Mouse (Mus musculus) CH12.LX (cell line): ENCODE measurements at regions not wholly inside any gene's neighbourhood (a gene's known extent, or its start where the extent isn't known, plus 50 kb on each side); places are given as distances from the start of the nearest gene placed in this dataset.

Source experiments
- DNase-seq: peaks from one replicate; pipeline ENCODE4 v3.0.0-alpha.2; 2013; ENCODE audit errors: extremely low read depth
- H3K27ac ChIP-seq: 2 replicates; pipeline ENCODE4 v1.5.1; 2012; ENCODE audit warnings: low read depth, mild to moderate bottlenecking, control low read depth, moderate library complexity; ENCODE audit not compliant: insufficient read depth
- H3K27me3 ChIP-seq: replicated peaks from 2 replicates; pipeline ENCODE3; 2012; ENCODE audit warnings: inconsistent platforms
- H3K36me3 ChIP-seq, 2 experiments: replicated peaks in 1 of 2; 2 replicates each; pipeline versions ENCODE3 to v1.6.1; 2012; ENCODE audit warnings: inconsistent platforms in 1 of 2, low read length in 1 of 2, mild to moderate bottlenecking in 1 of 2, mixed read lengths in 1 of 2, moderate library complexity in 1 of 2; ENCODE audit not compliant: control insufficient read depth in 1 of 2, insufficient read depth in 1 of 2
- H3K4me1 ChIP-seq, 2 experiments: 2 replicates each; pipeline ENCODE4 v1.6.1; 2012; ENCODE audit warnings: inconsistent platforms in 1 of 2, moderate library complexity in 1 of 2; ENCODE audit not compliant: insufficient read depth in 2 of 2, control insufficient read depth in 1 of 2
- H3K4me2 ChIP-seq: 2 replicates; pipeline ENCODE4 v1.6.1; 2012; ENCODE audit warnings: low read depth, mild to moderate bottlenecking, control low read depth; ENCODE audit not compliant: poor library complexity, insufficient read depth, severe bottlenecking
- H3K4me3 ChIP-seq, 3 experiments: fragments of 150-350 bp in 1 of 3; sonication (generic) in 1 of 3; replicated peaks in 1 of 3; 2 replicates each; pipeline versions ENCODE3 to v1.5.1; 2011 to 2012; ENCODE audit warnings: low read depth in 2 of 3, low read length in 2 of 3, mild to moderate bottlenecking in 2 of 3, moderate library complexity in 2 of 3, control low read depth in 1 of 3, improper control_type of control experiment in 1 of 3, inconsistent platforms in 1 of 3, mixed read lengths in 1 of 3; ENCODE audit not compliant: poor library complexity in 1 of 3
- H3K79me2 ChIP-seq: replicated peaks from 2 replicates; pipeline ENCODE4 v1.6.1; 2012; ENCODE audit warnings: mild to moderate bottlenecking, moderate library complexity; ENCODE audit not compliant: control insufficient read depth, poor library complexity, insufficient read depth, severe bottlenecking; ENCODE audit errors: extremely low read depth
- H3K9ac ChIP-seq: 2 replicates; pipeline ENCODE4 v1.6.1; 2012; ENCODE audit warnings: low read depth, mild to moderate bottlenecking, control low read depth, moderate library complexity; ENCODE audit not compliant: insufficient read depth
- H3K9me3 ChIP-seq: replicated peaks from 2 replicates; pipeline ENCODE3; 2012; ENCODE audit warnings: low read length, inconsistent platforms, mixed read lengths
- CHD1 ChIP-seq: IDR thresholded peaks from 2 replicates; pipeline ENCODE4 v1.6.1; 2012; ENCODE audit warnings: low read depth, low read length, improper control_type of control experiment, inconsistent platforms
- CHD2 ChIP-seq: IDR thresholded peaks from 2 replicates; pipeline ENCODE4 v1.6.1; 2011; ENCODE audit warnings: low read length, improper control_type of control experiment
- CTCF ChIP-seq, 2 experiments: IDR thresholded peaks in 1 of 2; conservative IDR thresholded peaks in 1 of 2; 2 replicates each; pipeline ENCODE4 v1.5.1; 2011 to 2012; ENCODE audit warnings: low read depth in 2 of 2, low read length in 2 of 2, improper control_type of control experiment in 1 of 2, inconsistent platforms in 1 of 2, mild to moderate bottlenecking in 1 of 2, moderate library complexity in 1 of 2
- ELF1 ChIP-seq: IDR thresholded peaks from 2 replicates; pipeline ENCODE4 v1.6.1; 2014; ENCODE audit warnings: low read depth, mild to moderate bottlenecking, inconsistent platforms, low read length, improper control_type of control experiment
- EP300 ChIP-seq: IDR thresholded peaks from 2 replicates; pipeline ENCODE4 v1.6.1; 2011; ENCODE audit warnings: low read length, improper control_type of control experiment
- GABPA ChIP-seq: IDR thresholded peaks from 2 replicates; pipeline ENCODE4 v1.6.1; 2012; ENCODE audit warnings: low read depth, low read length, improper control_type of control experiment, inconsistent platforms; ENCODE audit not compliant: insufficient replicate concordance
- JUN ChIP-seq: IDR thresholded peaks from 2 replicates; pipeline ENCODE4 v1.6.1; 2011; ENCODE audit warnings: low read depth, mild to moderate bottlenecking, low read length, improper control_type of control experiment, moderate library complexity; ENCODE audit not compliant: insufficient read depth
- MAX ChIP-seq: IDR thresholded peaks from 2 replicates; pipeline ENCODE4 v1.6.1; 2011; ENCODE audit warnings: low read length, improper control_type of control experiment
- MAZ ChIP-seq: IDR thresholded peaks from 2 replicates; pipeline ENCODE4 v1.6.1; 2012; ENCODE audit warnings: low read depth, mild to moderate bottlenecking, inconsistent platforms, low read length, improper control_type of control experiment, moderate library complexity
- MEF2A ChIP-seq: IDR thresholded peaks from 2 replicates; pipeline ENCODE4 v1.6.1; 2014; ENCODE audit warnings: low read depth, mild to moderate bottlenecking, inconsistent platforms, low read length, improper control_type of control experiment, borderline replicate concordance
- MXI1 ChIP-seq: IDR thresholded peaks from 2 replicates; pipeline ENCODE4 v1.6.1; 2011; ENCODE audit warnings: mild to moderate bottlenecking, low read depth, low read length, improper control_type of control experiment
- MYC ChIP-seq: IDR thresholded peaks from 2 replicates; pipeline ENCODE4 v1.6.1; 2011; ENCODE audit warnings: low read depth, mild to moderate bottlenecking, improper control_type of control experiment, low read length
- NELFE ChIP-seq: IDR thresholded peaks from 2 replicates; pipeline ENCODE4 v1.6.1; 2011; ENCODE audit warnings: low read depth, low read length, improper control_type of control experiment
- NRF1 ChIP-seq: IDR thresholded peaks from 2 replicates; pipeline ENCODE4 v1.6.1; 2014; ENCODE audit warnings: low read depth, mild to moderate bottlenecking, inconsistent platforms, low read length, improper control_type of control experiment, moderate library complexity
- PAX5 ChIP-seq: IDR thresholded peaks from 2 replicates; pipeline ENCODE4 v1.6.1; 2012; ENCODE audit warnings: low read length, inconsistent platforms, mixed read lengths
- POLR2A ChIP-seq: IDR thresholded peaks from 2 replicates; pipeline ENCODE4 v1.6.1; 2011; ENCODE audit warnings: low read depth, mild to moderate bottlenecking, improper control_type of control experiment, low read length
- POLR2AphosphoS2 ChIP-seq: IDR thresholded peaks from 2 replicates; pipeline ENCODE4 v1.6.1; 2011; ENCODE audit warnings: low read depth, low read length, improper control_type of control experiment
- RCOR1 ChIP-seq: conservative IDR thresholded peaks from 2 replicates; pipeline ENCODE4 v1.6.1; 2012; ENCODE audit warnings: low read depth, mild to moderate bottlenecking, inconsistent platforms, low read length, improper control_type of control experiment
- SMC3 ChIP-seq: IDR thresholded peaks from 2 replicates; pipeline ENCODE4 v1.6.1; 2011; ENCODE audit warnings: low read depth, low read length, improper control_type of control experiment
- USF1 ChIP-seq: IDR thresholded peaks from 2 replicates; pipeline ENCODE4 v1.6.1; 2014; ENCODE audit warnings: low read depth, mild to moderate bottlenecking, inconsistent platforms, low read length, improper control_type of control experiment
- USF2 ChIP-seq: conservative IDR thresholded peaks from 2 replicates; pipeline ENCODE4 v1.6.1; 2011; ENCODE audit warnings: low read depth, low read length, improper control_type of control experiment
- ZNF384 ChIP-seq: IDR thresholded peaks from 2 replicates; pipeline ENCODE4 v1.6.1; 2012; ENCODE audit warnings: low read depth, low read length, improper control_type of control experiment, inconsistent platforms
- dilution Hi-C: fragments of 300-500 bp; cut with MboI; formaldehyde crosslinking; loops from 2 replicates; pipeline ENCODE4 v1.14.3; 2020; ENCODE audit warnings: low sequenced_read_pairs; ENCODE audit not compliant: extremely low pct_unique_long_range_greater_than_20kb, extremely low pct_ligation_motif_present
- in situ Hi-C: fragments of 300-500 bp; cut with MboI; formaldehyde crosslinking; loops from 3 replicates; pipeline ENCODE4 v1.14.3; 2019; ENCODE audit warnings: low sequenced_read_pairs, low pct_ligation_motif_present, low pct_unique_long_range_greater_than_20kb, mixed read lengths

GRCm38 (mm10) chr2:50967133-50967532 is 181.8 kb downstream of the Rnd3 start:
- no peak overlapping the region for H3K27ac ChIP-seq
- no peak overlapping the region for H3K4me2 ChIP-seq
- no peak overlapping the region for H3K4me3 ChIP-seq
- no peaks in the 10 kb centered on the region for H3K79me2 ChIP-seq
- no peaks in the 10 kb centered on the region for H3K36me3 ChIP-seq
- no peak for DNase-seq
- no peaks in the 10 kb centered on the region for H3K9me3 ChIP-seq
- H3K27me3 ChIP-seq = no peaks in the 10 kb centered on the region
- no peak overlapping the region for H3K9ac ChIP-seq
- H3K4me1 ChIP-seq = peaks cover 0 to 10% of the 10 kb centered on the region in 2 experiments; a peak in 2 of 4 replicates
- no peak for TF ChIP-seq ELF1
- TF ChIP-seq SMC3 = no peak
- no peak for TF ChIP-seq MAX
- no peak for TF ChIP-seq POLR2AphosphoS2
- TF ChIP-seq CHD2 = no peak
- TF ChIP-seq MYC = no peak
- no peak for TF ChIP-seq NRF1
- TF ChIP-seq POLR2A = no peak
- TF ChIP-seq MAZ = no peak
- TF ChIP-seq ZNF384 = no peak
- no peak for TF ChIP-seq GABPA
- no peak for TF ChIP-seq USF1
- no peak for TF ChIP-seq CHD1
- in situ Hi-C loops = no loop called here
- dilution Hi-C loops = no loop called here

DNA sequence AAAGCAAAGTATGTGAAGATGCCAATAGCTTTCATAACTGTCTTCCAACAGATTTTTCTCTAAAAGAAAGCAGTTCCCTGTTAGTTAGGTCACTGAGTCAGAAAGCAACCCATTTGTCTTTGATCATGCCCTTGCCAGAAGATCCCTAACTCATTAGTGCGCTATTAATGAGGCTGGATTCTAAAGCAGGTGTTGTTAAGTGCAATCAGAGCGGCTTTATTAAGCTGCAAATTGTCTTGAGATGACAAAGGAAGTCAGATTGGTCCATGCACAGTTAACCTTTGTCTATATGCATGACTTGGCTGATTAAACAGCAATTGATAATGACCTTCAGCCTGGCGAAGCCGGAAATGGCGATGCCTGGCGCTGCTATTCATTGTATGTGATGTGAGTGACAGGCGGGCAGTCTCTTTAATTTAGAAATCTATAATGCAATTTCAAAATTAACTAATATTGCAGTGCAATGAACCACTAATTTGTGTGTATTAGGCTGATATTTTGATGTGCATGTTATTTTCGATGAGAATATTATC is 183.4 kb downstream of the Rnd3 start:
- DNase-seq = no peak
- no peak for TF ChIP-seq POLR2AphosphoS2
- TF ChIP-seq PAX5 = no peak
- TF ChIP-seq SMC3 = no peak
- no peak for TF ChIP-seq JUN
- no peak for TF ChIP-seq USF2
- TF ChIP-seq MAX = no peak
- TF ChIP-seq EP300 = no peak
- no peak for TF ChIP-seq POLR2A
- TF ChIP-seq MXI1 = no peak
- TF ChIP-seq NELFE = no peak
- no peak for TF ChIP-seq CHD1
- no peak for TF ChIP-seq ELF1
- no peak for TF ChIP-seq RCOR1
- TF ChIP-seq CTCF (conservative IDR thresholded peaks at IDR 0.05 in 1 of 2, IDR thresholded peaks at IDR 0.05 in 1 of 2; ENCODE audit: low read depth in 2 of 2, low read length in 2 of 2) = no peak
- no peak for TF ChIP-seq NRF1
- TF ChIP-seq CHD2 = no peak
- no peak for TF ChIP-seq MEF2A
- dilution Hi-C loops = no loop called here

More for the DNA sequence above, 183.4 kb downstream of the Rnd3 start:
- Histone ChIP-seq H3K4me1 (peaks cover 0 to 10% of the 10 kb centered on the region in 2 experiments; a peak in 2 of 4 replicates), H3K36me3 (no peaks in the 10 kb centered on the region), H3K9me3 (no peaks in the 10 kb centered on the region), H3K27ac (no peak overlapping the region), H3K79me2 (no peaks in the 10 kb centered on the region), H3K27me3 (no peaks in the 10 kb centered on the region), H3K4me2 (no peak overlapping the region), H3K4me3 (no peak overlapping the region), H3K9ac (no peak overlapping the region)
- in situ Hi-C loops = no loop called here
